Mouse (Mus musculus) cerebellum, postnatal 14 days (tissue): ENCODE data around the gene Fam83b.

Experiments
- DNase-seq, 2 experiments: peaks; one replicate each; pipeline ENCODE4 v3.0.0; 2021; ENCODE audit warnings: mixed read lengths in 2 of 2

Fam83b gene

GRCm38 (mm10) chr9:76566515-76567280 is at the start of gene Fam83b:
Gene Fam83b (minus strand): TSS chr9:76567116.
- DNase-seq: peak; percentile 4 to 7

- DNase-seq: no peak
Measured at GRCm38 (mm10) chr9:76614165-76614564, 47.2 kb upstream of the Fam83b start.

GRCm38 (mm10) chr9:76603744-76604143 is 36.8 kb upstream of the Fam83b start:
- no peak for DNase-seq

- no peak for DNase-seq
Measured at GRCm38 (mm10) chr9:76602874-76603273, 36.0 kb upstream of the Fam83b start.

GRCm38 (mm10) chr9:76597395-76597794 is 30.5 kb upstream of the Fam83b start:
- no peak for DNase-seq

DNA sequence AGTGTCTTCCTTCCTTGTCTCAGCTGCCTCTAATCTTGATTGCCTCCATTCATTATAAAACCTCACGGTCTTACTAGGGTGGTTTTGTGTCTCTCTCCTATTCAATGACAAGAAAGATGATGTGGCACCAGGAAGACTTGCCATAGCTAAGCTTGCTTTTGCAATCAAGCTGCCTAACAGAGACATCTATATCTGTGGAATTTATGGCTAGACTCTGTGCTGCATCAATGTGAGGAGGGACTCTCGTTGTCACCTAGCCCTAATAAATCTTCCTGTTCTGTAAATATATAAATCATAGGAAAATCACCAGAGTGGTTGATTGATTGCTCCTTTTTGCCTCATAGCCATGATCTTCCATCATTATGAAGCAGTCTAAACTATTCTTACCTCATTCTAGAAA is 26.9 kb upstream of the Fam83b start:
- DNase-seq: no peak

DNA sequence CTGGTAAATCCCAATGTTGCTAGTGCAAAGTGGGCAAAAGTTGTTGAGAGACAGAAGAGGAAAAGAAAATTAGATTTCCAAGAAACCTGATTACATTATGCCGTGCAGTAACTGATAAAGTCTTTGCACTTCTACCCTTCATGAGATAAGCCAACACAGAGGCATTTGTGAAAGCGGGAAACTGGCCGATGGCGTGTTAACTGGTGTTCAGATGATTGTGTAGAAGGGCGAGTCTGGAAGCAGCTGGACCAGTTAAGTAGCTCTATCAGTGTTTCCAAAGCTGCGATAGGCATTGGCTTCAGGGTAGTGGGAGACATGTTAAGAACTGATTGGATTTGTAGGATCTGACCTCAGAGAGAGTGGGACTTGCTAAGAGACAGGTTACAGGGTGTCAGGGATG is 17.0 kb upstream of the Fam83b start:
- no peak for DNase-seq

GRCm38 (mm10) chr9:76581966-76582365 is 15.1 kb upstream of the Fam83b start:
- no peak for DNase-seq

GRCm38 (mm10) chr9:76567281-76567655 is 352 bp upstream of the Fam83b start:
- DNase-seq: no peak

DNA sequence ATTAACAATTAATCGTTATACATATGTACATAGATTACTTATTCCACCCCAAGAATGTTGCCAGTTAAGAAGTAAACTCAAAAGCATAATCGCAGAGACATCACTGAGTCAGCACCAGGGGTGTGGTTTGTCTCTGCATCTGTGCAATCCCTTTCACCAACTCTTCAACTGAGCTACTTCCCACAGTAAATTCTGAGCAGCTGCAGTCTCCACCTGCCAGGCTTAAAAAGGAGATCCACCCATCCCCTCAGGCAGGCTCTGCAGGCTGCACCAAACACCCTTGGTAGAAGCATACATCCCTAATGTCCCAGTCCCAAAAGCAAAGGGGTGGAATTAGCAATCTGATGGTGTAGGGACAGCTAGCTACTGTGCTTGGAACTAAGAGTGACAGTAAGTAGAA is 1.3 kb downstream of the Fam83b start:
- DNase-seq: no peak

DNA sequence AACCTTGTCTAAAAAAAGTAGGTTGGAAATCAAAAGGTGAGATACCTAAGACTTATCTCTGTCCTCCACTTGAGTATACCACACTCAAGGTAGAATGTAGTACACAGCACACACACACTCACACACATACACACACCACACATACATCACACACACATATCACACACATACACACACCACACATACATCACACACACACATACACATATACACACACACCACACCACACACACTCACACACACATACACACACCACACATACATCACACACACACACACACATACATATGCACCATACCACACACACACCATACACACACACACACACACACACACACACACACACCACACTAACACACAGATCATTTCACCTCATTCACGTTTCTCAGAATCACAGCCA is 2.8 kb downstream of the Fam83b start:
- DNase-seq: no peak

GRCm38 (mm10) chr9:76562794-76563193 is 4.1 kb downstream of the Fam83b start:
- no peak for DNase-seq

DNA sequence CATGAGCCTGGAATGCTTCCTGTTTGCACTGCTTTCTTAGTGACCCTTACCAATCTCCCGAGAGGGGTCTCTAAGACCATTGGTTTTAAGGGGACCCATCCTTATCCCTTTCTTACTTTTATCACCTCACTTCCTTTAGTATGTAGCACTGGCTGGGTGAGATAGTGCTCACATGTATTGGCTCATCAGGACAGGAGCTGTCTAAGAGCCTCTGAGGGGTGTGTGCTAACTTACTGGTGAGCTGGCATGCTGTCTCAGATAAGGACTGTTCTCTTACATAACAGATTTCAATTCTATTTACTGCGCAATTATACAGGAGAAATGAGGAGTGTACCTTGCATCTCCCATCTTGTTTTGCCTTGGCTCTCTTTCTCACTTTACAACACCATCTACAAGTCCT is 7.7 kb downstream of the Fam83b start:
- no peak for DNase-seq

DNA sequence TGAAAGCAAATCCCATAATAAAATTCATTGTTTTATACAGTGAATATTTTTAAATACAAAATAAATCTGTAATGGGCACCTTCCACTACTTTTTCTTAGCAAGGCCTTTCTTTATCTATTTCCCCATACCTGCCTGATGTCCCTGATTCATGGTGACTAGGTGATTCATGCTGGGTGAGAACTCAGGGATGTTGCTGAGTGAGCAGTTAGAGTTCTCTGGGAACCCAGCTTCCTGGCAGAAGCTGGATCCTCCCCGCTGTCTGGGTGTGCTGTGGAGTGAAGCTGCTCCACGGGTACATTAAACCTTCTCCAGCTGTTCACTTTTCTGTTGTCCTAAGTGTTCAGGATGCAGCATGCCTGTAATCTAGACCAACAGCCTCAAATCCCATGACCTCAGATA is 13.2 kb downstream of the Fam83b start:
- no peak for DNase-seq

DNA sequence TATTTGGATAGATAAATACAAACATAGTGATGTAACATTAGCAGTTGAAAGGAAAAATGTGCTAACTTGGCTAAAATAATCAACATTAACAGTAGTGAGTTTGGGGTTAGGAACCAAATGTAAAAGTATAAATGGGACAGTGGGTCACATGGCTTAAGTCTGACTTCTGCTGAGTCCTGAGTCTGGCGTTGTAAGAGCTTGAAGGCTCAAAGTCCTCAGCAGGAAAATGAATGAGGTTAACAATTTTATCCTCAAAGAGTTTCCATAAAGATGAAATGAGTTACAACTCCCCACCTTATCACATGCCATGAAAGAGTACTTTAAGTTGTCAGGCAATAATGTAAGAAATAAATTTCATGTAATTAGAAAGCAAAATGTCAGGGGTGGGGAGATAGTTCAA is 13.8 kb downstream of the Fam83b start:
- DNase-seq: no peak

DNA sequence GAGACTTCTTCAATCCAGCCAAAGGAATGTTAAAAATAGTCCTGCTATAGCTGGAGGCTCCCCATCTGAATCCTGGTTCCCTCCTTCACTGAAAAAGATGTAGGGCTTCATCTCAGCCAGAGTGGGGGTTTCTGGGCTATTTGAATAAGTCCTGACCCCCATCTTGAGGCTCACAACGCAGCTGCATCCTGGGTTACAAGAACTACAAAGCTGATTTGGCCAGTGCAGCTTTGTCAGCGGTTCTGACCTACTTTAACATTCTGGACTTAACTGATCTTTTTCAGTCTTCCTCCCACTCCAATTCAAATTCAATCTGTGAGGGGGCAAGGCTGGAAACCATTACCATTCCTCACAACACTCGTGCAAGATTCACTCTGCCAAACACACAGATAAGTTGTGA is 20.2 kb downstream of the Fam83b start:
- DNase-seq: no peak

DNA sequence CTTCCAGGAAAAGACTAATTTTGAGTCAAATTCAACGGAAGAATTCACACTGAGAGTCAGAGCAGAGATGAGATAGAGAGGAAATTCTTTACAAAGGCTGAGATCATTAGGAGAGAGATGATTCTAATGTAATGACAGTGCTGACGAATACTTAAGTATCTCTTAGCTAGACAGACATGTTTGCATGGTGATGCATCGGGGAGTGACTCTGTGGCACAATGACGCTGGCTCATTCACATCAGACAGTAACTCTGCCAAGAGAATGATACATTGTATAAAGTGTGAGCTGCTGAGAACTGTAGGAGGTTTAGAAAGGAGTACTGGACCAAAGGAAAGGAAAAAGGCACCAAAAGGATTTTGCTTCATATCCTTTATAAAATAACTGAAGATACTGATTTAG is 26.2 kb downstream of the Fam83b start:
- DNase-seq: no peak

- DNase-seq: no peak
Measured at GRCm38 (mm10) chr9:76539953-76540621, 26.8 kb downstream of the Fam83b start.

DNA sequence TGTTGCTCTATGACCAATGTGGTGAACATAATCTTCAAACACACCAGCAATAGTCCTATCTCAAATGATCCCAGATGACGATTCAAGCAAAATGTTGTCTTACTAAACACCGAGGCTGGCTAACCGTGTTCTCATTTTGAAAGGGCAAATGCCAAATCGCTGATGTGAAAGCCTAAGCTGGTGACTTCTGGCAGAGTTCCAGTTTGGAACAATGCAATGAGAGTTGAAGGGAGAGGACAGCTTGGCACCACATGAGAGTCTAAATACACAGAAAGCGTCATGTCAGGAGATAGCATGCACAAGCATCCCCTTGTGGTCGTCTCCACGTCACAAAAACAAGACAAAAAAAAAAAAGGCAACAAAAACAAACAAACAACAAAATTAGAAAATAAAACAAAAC is 27.6 kb downstream of the Fam83b start:
- DNase-seq: peak; percentile 24 to 27

GRCm38 (mm10) chr9:76536032-76536431 is 30.9 kb downstream of the Fam83b start:
- DNase-seq: no peak

- DNase-seq: peak in 1 of 2 experiments; percentile 7
Measured at GRCm38 (mm10) chr9:76532403-76532802, 34.5 kb downstream of the Fam83b start.

DNA sequence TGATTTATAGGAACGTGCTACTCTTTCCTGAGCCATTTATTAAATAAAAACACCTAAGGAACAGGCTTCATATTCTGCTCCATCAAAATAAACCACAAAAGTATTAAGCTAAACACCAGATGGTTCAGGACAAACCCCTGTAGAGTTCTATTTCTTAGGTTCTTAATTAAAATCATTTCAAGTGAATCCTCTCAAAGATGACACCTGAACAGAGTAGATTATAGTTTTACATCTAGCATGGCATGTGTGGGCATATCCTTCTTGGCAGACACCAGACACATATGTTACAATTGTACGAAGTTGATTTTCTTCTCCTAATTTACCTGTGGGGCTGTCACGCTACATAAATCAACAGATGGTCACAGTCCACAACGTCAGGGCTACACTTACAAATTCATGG is 35.5 kb downstream of the Fam83b start:
- no peak for DNase-seq

- no peak for DNase-seq
Measured at GRCm38 (mm10) chr9:76525592-76525991, 41.3 kb downstream of the Fam83b start.

- DNase-seq: no peak
Measured at GRCm38 (mm10) chr9:76523075-76523474, 43.8 kb downstream of the Fam83b start.

DNA sequence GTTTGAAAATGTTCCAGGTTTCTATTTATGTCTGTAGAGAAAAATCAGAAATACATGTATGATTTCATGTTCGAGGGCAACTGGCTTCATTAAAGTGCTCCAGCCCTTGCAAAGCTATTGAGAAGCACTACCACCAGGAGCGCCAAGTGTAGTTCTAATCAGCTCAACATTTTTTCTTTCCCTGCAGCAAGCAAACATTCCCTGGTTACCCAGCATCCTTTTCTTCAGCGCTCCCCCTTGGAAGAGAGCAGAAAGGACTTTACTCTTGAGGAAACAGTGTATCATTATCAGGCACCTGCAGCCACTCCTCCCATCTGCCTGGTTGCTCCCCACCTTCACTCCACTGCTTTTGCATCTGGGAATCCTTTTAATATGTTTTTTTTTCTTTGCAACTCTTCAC is 45.3 kb downstream of the Fam83b start:
- DNase-seq: no peak
